Mouse (Mus musculus) T-helper 1 cell (primary cell): Measurements from ENCODE around the gene Hnrnpab.

ENCODE experiments used
- in situ Hi-C: fragments of 300-600 bp; cut with MboI, MseI; formaldehyde crosslinking; loops from one replicate; pipeline ENCODE4 v1.15.1; 2025; ENCODE audit warnings: high pct_unique_total_duplicates

Hnrnpab gene

GRCm38 (mm10) chr11:51607096-51607738, 570 bp upstream of the Hnrnpab start:
- in situ Hi-C loops = loop anchor here (10.0 kb wide), 1 partner anchor 1688 kb away; no protein-coding TSS in a partner anchor

- in situ Hi-C loops = loop anchor here (10.0 kb wide), 1 partner anchor 1689 kb away; no protein-coding TSS in a partner anchor
Observed at GRCm38 (mm10) chr11:51605602-51606446, 823 bp downstream of the Hnrnpab start.

- in situ Hi-C loops = loop anchor here (10.0 kb wide), 1 partner anchor 1693 kb away; no protein-coding TSS in a partner anchor
Observed at GRCm38 (mm10) chr11:51602253-51602652, 4.4 kb downstream of the Hnrnpab start.

- in situ Hi-C loops = no loop called here
Observed at GRCm38 (mm10) chr11:51597553-51597952, 9.1 kb downstream of the Hnrnpab start.

GRCm38 (mm10) chr11:51595459-51596083, 11.1 kb downstream of the Hnrnpab start:
- in situ Hi-C loops = no loop called here

GRCm38 (mm10) chr11:51594715-51595350, 11.8 kb downstream of the Hnrnpab start:
- in situ Hi-C loops = no loop called here

GRCm38 (mm10) chr11:51593849-51594248, 12.8 kb downstream of the Hnrnpab start:
- in situ Hi-C loops = no loop called here

GRCm38 (mm10) chr11:51593368-51593767, 13.3 kb downstream of the Hnrnpab start:
- in situ Hi-C loops = no loop called here

- in situ Hi-C loops = no loop called here
Observed at GRCm38 (mm10) chr11:51591915-51592314, 14.7 kb downstream of the Hnrnpab start.

GRCm38 (mm10) chr11:51591168-51591567, 15.5 kb downstream of the Hnrnpab start:
- in situ Hi-C loops = no loop called here

- in situ Hi-C loops = no loop called here
Observed at GRCm38 (mm10) chr11:51590002-51590401, 16.6 kb downstream of the Hnrnpab start.

GRCm38 (mm10) chr11:51588833-51589232, 17.8 kb downstream of the Hnrnpab start:
- in situ Hi-C loops = loop anchor here (5.0 kb wide), 1 partner anchor 1157 kb away; the partner anchor contains the start of gene Rufy1

GRCm38 (mm10) chr11:51587059-51587458, 19.6 kb downstream of the Hnrnpab start:
- in situ Hi-C loops = loop anchor here (5.0 kb wide), 1 partner anchor 1155 kb away; the partner anchor contains the start of gene Rufy1

GRCm38 (mm10) chr11:51586411-51586810, 20.2 kb downstream of the Hnrnpab start:
- in situ Hi-C loops = loop anchor here (5.0 kb wide), 1 partner anchor 1154 kb away; the partner anchor contains the start of gene Rufy1

GRCm38 (mm10) chr11:51585608-51586252, 20.9 kb downstream of the Hnrnpab start:
- in situ Hi-C loops = loop anchor here (5.0 kb wide), 1 partner anchor 1153 kb away; the partner anchor contains the start of gene Rufy1

GRCm38 (mm10) chr11:51584431-51585248, 22.0 kb downstream of the Hnrnpab start, which contains the start of gene Phykpl:
Gene Phykpl, plus strand, starts transcription at chr11:51584757.
- in situ Hi-C loops = loop anchor here (5.0 kb wide), 1 partner anchor 1152 kb away; the partner anchor contains the start of gene Rufy1

GRCm38 (mm10) chr11:51584057-51584430, 22.6 kb downstream of the Hnrnpab start:
- in situ Hi-C loops = no loop called here

- in situ Hi-C loops = no loop called here
Observed at GRCm38 (mm10) chr11:51582713-51583112, 23.9 kb downstream of the Hnrnpab start.

GRCm38 (mm10) chr11:51579024-51579423, 27.6 kb downstream of the Hnrnpab start:
- in situ Hi-C loops = no loop called here

- in situ Hi-C loops = no loop called here
Observed at GRCm38 (mm10) chr11:51577587-51577986, 29.1 kb downstream of the Hnrnpab start.
